Mouse (Mus musculus): Measurements from ENCODE around the gene Hoxd13.

Gene Hoxd13

DNA sequence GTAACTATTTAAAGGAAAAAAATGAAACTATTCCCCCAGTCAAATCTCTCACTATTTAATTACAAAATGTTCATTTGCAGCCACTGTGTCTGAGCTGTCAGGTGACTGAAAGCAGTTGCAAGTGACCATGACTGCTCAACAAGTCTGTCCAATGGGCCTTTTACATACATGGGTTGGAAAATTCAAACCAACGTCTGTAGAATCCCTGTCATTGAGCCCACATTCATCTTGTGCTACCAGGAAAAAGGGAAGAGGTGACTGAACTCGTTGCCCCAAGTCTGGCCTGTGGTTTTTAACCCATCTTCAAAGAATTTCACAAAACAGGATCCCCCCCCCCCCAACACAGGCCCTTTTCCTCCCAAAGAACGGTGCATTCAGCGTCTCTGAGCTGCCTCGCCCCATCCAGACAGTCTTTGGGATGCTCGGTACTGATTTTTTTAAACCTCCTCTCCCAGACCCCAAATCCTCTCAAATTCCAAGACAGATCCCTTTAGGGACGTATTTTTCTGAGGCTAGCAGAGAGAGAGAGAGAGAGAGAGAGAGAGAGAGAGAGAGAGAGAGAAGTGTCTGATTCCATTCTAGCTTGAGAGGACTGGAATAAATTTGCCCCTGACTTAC lies 27.8 kb downstream of the Hoxd13 start:
- no peak for DNase-seq

DNA sequence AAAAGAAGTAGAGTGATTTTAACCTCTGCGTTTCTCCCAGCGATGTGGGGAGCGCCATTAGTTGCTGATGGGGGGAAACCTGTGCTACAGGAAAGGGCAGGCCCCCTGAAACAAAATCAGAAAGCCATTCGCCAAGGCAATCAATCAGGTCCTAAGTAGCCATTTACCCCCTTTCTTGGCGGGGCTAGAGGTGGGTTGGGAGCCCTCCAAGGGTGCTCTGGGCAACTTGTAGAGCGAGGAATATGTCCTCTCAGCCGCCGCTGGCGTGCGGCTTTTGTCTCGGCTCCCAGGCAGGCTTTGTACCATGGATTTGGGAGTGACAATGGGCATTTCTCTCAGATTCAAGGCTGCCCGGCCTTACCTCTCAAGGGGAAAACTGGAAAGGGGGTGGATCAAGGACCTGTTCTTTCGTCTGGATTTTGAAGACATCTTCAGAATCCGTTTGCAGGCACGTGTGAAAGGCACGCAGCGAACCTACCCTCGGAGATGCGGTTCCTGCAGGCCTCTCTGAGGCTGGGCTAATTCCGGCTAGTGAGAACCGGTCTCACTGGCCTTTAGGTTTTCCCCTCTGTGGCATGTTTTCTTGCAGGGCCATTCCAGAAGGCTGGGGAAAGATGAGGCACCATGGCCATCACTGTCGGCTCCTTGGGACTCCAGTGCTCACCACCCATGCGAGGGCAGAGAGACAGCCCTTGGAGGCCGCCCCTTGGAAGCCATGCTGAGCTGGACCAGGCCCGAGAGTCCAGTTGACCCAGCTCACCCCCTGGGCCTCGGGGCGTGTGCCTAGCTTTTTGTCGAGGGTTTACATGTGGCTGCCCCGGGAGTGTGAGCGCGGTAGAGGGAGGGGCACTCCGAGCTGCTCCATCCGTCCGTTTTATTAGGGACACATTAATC lies 28.6 kb downstream of the Hoxd13 start:
- no peak for DNase-seq

DNA sequence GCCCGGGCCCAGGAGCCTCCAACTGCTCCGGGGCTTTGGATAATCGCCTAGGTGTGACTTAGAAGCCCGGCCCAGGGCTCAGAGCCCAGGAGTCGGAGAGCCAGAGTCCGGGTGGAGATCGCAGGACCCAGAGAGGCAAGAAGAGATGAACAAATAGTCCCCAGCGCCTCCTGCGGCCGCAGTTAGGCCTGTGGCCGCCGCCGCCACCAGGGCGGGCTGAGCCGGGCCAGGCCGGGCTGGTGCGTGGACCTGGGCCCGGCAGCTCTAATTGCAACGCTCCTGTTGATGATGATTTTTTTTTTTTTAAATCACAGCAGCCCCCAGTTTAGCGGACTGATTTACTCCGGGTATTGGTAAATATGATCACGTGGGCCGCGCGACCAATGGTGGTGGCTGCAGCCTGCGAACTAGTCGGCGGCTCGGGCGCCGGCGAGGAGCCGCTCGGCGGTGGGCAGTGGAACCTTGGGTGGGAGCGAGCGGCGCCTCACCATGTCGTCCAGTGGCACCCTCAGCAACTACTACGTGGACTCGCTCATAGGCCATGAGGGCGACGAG lies 29.5 kb downstream of the Hoxd13 start, which contains the start of gene Hoxd9:
Gene Hoxd9, plus strand, starts transcription at position 161 of the 555 bp plus-strand sequence.
- DNase-seq, result no peak

DNA sequence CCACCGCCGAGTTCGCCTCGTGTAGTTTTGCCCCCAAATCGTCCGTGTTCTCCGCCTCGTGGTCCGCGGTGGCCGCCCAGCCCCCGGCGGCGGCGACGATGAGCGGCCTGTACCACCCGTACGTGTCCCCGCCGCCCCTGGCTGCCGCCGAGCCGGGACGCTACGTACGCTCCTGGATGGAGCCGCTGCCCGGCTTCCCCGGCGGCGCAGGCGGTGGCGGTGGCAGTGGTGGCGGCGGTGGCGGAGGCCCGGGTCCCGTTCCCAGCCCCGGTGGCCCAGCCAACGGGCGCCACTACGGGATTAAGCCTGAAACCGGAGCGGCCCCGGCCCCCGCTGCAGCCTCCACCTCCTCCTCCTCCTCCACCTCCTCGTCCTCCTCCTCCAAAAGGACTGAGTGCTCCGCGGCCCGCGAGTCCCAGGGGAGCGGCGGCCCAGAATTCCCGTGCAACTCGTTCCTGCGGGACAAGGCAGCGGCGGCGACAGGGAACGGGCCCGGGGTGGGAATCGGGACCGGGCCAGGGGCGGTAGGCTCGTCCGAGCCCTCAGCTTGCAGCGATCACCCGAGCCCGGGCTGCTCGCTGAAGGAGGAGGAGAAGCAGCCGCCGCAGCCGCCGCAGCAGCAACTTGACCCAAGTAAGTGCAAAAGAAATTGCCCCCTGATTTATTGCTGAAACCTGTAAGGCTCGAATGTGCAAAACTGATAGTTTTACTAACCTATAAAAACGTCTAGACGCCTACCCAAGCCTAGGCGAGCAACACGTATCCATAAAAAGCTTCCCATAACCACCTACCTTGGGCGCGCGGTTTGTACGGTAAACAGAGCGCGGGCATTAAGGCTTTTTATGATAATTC lies 30.3 kb downstream of the Hoxd13 start:
- no peak for DNase-seq

DNA sequence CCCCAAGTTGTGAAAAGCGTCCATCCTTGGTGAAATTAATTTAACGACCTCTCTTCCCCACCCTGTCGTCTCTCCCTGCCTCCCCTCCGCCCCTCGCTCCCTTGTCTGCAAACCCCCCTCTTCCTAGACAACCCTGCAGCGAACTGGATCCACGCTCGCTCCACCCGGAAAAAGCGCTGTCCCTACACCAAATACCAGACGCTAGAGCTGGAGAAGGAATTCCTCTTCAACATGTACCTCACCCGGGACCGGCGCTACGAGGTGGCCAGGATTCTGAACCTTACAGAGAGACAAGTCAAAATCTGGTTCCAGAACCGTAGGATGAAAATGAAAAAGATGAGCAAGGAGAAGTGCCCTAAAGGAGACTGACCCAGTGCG lies 30.9 kb downstream of the Hoxd13 start:
- no peak for DNase-seq

DNA sequence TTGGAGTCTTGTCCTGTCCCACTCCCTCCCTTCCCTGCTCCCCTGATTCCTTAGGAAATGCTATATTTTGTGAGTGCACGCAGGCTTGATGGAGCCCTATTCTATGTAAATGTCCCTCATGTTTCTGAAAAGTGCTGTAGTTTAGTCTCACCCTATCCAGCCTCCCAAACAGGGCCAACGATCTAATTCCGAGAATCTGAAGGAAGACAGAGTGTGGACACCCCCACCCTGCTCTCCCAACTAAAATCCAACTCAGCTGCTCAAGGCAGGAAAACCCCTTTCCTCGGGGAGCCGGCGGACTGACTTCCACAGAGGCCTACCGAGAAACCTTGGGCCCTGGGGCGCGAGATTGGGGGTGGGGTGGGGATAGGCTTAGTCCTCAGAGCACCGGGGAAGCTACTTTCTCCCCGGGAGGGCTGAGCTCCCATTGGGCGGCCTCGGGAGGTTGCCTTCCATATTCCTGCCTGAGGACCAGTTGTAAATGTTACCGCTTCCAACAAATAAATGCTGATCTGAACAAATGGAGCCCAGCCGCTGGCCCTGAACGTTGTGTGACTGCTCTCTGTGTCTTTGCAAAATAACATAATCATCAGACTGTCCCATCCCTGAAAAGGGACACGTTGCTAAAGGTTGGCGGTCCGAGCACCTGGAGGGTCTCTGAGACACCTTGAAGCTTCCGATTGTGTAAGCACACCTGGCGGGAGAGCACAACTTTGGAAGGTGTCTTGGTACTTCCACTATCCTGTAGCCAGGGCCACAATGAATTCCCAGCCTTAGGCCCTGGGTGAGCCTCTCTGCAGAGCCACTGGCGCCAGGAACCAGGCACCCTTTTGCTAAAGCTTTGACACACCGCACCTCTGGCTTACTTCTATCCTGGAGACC lies 31.8 kb downstream of the Hoxd13 start:
- no peak for DNase-seq

DNA sequence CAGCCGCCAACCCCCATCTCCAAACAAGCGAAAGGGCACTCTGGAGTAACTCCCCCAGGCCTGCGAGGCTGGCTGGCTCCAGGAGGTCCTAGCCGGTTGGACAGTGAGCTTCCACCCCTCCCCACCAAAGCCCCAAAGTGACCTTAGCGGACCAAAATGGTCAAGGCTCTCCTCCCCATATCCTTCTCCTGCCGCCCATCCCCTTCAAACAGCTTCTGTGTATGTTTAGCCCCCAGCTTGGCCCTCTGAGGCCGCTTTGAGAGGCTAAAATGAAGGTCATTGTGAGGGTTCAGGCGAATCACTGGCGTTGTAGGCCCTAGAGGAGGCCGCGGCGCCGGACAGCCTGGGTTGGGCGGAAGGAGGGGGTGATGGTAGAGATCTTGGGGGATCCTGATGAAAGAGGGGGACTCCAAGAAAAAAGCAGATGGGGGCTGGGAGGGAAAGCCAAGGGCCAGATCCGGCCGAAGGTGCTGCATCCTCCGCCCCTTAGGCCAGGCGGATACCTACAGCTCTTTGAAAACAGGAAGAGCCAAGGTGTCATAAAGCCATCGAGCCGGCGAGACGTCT lies 32.5 kb downstream of the Hoxd13 start:
- no peak for DNase-seq

DNA sequence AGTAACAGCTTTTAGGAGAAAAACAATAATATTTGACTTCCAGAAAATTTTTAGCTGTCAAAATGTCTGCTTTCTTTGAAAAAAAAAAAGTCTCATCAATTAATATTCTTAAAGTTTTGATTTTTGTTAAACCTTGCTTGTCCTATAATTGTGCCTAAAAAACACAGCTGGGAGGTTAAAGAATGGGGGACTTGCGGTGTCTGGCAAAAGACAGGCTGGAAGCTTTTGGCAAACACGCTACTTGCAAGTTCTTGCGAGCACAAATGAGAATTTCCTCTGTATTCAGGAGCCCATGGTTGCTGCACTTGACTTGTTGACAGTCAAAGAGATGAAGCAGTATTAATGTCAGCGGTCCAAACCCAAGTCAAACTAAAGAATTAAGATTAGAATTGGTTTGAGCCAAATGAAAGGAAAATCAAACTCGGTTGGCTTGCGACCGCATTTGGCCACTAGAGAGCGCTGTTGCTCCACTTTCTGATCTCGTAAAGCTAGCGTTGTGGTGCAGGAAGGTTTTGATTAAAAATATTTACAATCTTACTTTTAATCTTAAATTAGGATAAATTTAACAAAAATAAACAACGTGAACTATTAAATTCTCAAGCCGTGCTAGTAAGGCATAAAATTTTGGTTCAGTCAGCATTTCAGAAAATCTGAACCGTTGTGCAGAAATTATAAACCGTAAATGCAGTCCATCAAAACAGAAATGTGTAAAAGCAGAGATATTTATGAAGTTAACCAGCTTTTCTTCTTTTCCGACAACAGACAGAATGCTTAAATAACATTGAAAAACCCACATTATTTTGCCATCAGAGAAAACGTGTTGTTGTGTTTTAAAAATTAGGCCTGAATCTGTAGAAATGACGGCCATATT lies 34.1 kb downstream of the Hoxd13 start:
- peak; percentile 45 to 61 for DNase-seq

DNA sequence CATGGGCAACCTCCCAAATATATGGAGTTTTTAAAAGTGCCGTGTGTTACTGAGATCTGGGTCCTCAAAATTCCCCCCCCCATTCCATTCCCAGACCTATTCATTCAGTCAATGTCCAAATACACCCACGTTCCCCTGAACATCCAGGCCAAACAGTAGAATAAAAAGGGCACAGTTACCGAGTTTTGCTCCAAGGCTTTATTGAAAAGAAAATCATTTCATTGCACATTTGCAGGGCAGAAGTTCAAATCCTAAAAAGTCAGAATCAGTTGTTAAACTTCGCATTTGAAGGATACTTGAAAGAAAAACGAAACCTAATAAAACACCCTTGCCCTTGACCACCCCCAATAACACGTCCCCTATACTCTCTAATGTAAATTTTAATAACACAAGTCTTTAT lies 34.7 kb downstream of the Hoxd13 start:
- DNase-seq, result no peak

DNA sequence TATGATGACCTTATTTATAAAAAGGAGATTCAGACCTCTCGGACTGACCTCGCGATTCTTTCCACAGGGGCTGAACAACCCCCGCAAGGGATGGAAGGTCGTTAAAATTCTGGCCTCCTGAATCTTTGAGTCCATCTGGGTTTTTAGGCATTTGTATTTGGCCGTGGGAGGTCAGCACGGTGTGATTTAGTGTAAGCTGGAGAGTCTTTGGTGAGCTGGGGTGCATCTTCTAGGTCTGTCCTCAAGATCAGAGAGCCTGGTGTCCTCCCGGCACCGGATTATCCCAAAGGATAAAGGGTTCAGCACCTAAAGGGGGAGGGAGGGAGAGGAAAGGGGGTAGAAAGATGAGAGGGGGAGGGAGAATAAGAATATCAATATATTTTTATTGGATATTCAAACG lies 35.2 kb downstream of the Hoxd13 start:
- no peak for DNase-seq

DNA sequence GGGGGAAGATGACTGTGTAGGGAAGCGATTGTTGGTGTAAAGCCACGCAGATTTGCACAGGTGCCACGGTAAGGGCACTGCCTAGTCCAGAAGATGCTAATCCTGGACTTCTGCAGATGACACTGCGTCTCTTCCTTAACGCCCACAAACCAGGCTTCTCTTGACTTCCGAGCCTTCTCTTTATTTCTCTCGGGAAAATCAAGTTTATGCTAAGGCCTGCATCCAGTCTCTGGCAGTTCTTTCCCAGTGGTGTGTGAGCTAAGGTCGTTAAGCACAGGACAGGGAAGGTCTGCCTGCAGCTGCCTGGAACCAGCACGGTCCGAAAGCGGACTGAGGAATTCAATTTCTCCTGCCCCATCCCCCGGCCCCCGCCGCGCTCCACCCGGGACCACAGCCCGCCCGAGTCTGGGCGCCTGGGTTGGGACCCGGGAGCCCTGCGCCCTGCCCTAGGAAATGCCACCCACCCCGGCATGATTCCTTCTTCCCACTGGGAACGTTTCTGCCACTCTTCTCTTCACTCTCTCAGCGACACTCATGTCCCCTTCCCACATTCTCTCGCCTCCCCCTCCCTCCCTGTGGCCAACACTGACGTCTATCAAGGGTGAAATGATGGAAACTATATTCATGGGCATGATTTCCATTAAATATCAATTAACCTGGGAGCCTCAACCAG lies 35.7 kb downstream of the Hoxd13 start:
- DNase-seq, result no peak

DNA sequence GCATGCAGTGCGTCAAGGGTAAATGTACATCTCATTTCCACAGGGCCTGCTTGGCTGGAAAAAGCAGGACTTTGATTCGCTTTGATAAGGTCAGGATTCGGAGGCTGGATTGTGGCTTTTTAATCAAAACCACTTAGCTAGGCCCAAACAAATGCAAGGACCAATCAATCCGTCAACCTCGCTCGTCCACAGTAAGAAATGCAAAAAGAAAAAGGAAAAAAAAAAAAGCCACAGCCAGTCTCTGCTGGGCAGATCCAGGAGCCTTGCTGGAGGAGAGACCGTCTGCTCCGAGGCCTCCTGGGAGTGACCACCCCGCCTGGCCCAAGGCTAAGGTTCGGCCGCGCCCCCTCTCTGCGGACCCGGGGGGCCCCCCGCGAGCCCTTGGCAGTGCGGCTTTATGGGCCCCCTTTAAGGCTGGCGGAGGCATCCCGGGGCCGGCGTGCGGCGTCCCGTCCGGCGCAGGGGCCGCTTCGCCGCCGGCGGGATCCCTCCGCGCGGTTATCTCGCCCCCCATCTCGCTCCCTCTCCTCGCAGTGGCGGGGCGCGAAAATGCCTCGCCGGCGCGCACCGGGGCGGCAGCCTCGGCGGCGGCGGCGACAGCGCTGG lies 36.4 kb downstream of the Hoxd13 start, which contains the start of gene Hoxd8:
Gene Hoxd8, plus strand, starts transcription at position 223 of the 606 bp plus-strand sequence.
- DNase-seq, result no peak

DNA sequence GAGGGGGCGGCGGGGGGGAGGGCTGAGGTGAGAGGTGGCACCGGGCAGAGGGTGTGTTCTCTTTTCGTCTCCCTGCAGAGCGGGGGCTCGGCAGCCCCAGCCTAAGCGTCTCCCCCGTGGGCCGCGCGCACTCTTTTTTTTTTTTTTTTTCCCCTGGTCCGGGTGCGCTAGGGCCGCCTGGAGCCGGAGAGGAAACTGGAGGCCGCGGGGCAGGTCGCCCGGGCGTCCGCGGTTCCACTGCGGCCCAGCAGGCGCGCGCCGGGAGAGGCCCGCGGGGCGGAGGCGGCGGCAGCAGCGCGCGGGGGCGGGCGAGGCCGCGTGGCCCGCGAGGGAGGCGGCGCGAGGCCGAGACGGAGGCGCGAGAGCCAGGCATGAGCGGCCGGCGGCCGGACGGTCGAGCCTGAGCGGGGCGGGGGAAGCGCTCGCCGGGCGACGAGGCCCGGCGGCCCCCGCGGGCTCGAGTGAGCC lies 36.9 kb downstream of the Hoxd13 start:
- DNase-seq, result no peak

DNA sequence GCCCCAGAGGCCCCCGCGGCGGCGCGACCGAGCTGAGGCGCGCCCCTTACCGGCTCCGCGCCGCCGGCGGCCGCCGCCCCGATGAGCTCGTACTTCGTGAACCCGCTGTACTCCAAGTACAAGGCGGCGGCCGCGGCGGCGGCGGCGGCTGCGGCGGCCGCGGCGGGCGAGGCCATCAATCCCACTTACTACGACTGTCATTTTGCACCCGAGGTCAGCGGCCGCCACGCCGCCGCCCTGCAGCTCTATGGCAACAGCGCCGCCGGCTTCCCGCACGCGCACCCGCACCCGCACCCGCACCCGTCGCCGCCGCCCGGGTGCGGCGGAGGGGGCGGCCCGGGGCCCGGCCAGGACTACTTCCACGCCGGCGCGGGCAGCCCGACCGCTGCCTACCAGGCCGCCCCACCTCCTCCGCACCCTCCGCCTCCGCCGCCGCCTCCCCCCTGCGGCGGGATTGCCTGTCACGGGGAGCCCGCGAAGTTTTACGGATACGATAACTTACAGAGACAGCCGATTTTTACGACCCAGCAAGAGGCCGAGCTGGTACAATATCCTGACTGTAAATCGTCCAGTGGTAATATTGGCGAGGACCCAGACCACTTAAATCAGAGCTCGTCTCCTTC lies 37.5 kb downstream of the Hoxd13 start:
- DNase-seq, result no peak

DNA sequence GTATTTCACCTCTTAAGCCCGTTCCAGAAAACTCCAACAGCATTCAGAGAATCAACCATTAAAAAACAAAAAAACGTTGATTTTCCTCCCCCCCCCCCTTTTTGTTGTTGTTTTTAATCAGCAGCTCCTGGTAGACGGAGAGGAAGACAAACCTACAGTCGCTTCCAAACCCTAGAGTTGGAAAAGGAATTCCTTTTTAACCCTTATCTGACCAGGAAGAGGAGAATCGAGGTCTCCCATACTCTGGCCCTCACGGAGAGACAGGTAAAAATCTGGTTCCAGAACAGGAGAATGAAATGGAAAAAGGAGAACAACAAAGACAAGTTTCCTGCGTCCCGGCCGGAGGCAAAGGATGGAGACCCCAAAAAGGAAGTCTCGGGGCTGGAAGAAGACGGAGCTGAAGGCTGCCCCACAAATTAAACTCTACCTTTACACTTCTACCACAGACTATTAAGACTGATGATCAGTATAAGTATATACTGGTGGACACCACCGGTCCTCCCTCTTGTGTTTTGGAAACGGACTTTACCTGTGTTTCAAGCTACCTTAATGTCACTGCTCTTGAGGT lies 38.4 kb downstream of the Hoxd13 start:
- DNase-seq, result no peak

DNA sequence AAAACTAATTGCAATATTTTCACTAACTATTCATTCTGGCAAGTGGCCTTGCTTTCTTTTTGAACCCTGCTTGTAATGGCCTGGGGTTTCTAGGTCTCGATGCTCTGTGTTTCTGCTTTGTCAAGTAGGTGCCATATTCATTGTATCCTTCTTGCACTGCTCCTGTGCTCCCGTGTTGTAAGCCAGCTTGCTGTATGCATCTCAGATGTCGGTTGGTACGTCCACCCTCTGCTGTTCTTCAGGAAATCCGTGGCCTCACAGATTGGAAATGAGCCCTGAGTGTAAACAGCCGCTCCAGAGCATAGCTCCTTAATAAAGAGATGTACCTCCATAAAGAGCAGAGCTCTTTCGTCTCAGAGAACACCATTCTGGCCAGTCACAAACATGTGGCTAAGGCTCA lies 39.5 kb downstream of the Hoxd13 start:
- DNase-seq, result no peak

DNA sequence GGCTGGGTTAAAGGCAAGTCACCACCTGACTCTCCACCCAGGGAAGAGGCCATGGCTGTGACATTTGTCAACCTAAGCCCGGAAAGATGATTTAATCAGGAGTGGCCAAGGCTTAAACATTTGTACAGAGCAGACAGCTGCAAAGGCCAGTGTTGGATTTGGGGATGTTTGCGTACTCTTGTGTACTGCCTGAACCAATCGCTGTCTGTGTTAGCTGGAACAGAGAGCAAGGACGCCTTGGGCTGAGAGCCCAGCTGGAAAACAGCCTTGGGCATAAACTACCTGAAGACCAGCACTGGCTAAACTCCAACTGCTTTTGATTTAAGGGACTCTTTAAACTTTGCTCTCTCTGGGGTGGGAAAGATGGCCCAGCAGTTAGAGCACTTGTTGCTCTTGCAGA lies 40.6 kb downstream of the Hoxd13 start:
- no peak for DNase-seq

All from thymus, postnatal 36 days (tissue).